Mouse (Mus musculus): Measurements from ENCODE around the gene Ppara.

The Ppara gene

GRCm38 (mm10) chr15:85734571-85735033 is at the start of gene Ppara:
Ppara (plus strand) TSS chr15:85734983.
- DNase-seq = no peak

DNA sequence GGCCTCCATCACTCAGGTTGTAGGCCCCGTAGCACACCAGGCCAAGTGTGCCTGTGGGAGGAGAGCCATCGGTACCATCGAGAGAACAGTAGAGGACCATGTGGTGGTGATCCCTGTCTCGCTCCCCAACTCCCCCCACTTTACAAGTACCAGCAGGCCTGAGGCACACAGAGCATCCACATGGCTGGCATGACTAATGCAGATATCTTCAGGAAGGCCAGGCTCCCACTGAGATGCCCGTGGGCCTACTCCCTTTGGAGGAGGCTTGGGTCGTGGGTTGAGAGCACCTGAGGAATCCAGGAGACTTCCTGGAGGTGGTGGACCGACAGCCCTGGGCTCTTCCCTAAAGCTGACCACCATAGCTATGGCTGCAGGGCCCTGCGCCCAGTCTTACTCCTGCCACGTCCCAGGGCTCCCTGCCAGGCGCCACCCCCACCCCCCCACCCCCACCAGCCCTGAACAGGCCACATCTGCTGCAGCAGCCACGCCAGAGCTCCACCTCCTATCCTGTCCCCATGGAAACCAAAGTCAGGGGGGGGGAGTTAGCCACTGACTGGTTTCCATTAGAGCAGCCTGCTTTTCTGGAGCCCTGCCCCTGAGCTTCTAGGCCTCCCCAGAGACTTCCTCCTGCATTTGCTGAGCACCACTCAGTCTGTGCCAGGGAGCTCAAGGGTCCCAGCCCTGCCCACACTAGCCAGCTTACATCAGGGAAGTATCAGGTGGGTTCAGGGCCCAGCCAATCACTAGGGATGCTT is 48.0 kb upstream of the Ppara start:
- no peak for DNase-seq

DNA sequence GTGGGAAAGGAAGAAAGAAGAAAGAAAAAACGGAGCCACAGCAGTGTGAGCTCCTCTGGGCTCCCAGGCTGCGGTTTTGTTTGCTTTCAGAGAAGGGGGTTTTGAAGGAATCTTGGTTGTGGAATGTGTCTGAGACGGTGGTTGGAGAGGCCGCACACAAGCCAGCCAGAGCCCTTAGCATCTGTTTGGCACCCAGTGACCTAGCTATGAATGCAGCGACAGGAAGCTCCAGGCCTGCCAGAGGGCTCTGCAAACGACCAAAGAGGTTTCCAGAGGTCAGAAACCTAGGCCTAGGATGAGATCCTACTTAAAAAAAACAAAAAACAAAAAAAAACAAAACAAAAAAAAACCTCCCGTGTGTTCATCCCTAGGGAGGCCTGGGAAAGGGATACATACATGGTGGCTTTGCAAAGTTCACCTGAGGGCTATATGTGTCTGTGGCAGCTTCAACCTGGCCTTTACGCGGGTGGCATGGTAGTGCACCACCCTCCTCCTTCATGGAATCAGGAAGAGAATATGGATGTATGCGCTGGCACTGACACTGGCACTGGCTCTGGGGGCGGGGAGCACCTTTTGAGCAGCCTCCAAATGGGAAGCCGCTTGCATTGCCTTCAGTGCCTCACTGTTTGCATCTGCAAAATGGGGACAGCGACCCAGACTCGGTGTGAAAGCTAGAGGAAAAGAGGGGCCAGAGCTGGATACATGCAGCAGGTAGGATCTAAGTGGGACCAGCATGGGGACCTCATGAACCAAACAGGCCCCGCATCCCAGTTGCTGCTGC is 47.0 kb upstream of the Ppara start:
- DNase-seq = no peak

DNA sequence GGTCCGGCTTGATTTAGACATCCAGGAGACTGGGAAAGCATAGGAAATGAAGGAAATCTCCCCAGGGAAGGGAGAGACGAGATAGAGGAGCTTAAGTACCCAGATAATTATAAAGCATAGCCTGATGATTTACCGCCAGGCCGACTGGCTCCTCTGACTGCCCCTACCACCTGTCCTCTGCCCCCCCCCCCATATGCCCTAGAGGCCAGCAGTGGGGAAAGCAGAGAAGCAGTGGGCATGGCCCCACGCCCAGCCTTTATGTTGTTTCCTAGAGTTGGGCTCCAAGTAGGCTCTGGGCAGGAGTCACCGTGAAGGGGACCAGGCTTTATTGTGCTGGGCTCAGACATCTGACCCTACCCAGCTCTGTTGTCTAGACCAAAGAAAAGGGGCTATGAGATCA is 46.0 kb upstream of the Ppara start:
- DNase-seq = no peak

DNA sequence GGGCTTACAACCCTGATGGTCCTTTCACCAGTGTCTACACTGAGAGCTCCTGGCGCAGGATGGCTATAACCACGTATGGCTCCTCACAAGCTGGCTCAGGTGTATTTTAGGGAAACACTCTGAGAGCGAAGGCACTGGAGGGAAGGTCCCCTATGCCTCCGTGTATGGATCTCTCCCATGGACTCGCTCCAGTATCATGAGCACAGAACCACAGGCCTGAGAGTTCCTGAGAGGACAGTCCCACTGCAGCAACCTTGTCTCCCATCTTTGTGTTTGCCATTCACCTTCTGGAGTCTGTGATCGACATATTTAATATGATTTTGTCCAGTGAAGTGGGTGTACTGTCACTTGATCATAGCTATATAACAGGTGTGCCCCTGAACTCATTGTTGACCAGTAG is 45.3 kb upstream of the Ppara start:
- no peak for DNase-seq

DNA sequence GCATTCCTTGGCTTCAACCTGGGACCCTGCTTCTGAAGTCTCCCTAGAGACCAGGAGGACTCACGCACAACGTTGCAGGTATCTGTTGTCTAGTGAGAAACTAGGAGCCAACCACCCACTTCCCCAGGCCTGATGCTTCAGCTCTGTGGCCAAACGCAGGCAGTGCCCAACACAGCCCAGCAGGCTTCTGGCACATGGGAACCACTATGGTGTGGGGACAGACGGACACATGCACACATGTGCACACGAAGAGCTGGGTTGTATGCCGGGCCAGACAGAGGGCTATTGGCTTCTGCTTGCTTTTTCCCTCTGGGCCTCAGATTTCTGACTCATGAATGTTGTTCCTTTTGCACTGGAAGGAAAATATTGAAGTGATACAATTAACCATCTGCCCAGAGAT is 44.7 kb upstream of the Ppara start:
- no peak for DNase-seq

GRCm38 (mm10) chr15:85690875-85691274 is 43.9 kb upstream of the Ppara start:
- no peak for DNase-seq

DNA sequence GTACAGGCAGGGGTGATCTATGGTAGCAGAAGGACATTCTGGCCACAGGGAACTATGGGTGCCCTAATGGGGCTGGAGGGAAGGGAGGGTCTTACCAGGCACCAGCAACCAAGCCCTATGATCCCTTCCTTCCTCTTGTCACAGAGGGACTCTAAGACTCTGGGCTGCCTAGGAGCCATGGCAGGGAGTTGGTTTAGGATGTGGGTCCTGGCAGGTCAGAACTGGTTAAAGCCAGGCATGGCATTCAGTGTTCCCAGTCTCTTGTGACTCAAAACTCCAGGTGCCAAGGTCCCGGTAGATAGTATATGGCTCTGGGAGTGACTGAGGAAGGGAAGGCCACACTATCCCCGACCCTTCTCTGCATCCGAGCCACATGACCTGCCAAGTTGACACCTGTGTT is 41.7 kb upstream of the Ppara start:
- no peak for DNase-seq

DNA sequence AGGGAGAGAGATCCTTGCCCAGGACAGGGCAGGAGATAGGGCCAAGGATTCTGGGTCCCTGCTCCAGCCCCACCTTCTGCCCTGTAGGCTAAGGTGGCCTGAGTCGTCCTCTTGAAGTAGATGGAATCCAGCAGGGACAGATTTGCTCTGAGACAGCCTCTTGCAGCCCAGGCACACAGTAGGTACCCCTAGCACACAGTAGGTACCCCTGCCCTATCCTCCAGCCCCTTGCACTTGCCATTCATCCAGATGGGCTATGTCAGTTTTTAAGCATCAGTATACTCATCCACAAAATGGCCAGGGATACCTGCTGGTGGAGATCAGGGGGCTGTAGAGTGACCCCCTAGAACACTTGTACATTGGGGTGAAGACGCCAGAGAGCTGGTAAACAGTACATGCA is 41.0 kb upstream of the Ppara start:
- DNase-seq = no peak

GRCm38 (mm10) chr15:85694379-85694778 is 40.4 kb upstream of the Ppara start:
- DNase-seq = no peak

GRCm38 (mm10) chr15:85695304-85695703 is 39.5 kb upstream of the Ppara start:
- DNase-seq = no peak

DNA sequence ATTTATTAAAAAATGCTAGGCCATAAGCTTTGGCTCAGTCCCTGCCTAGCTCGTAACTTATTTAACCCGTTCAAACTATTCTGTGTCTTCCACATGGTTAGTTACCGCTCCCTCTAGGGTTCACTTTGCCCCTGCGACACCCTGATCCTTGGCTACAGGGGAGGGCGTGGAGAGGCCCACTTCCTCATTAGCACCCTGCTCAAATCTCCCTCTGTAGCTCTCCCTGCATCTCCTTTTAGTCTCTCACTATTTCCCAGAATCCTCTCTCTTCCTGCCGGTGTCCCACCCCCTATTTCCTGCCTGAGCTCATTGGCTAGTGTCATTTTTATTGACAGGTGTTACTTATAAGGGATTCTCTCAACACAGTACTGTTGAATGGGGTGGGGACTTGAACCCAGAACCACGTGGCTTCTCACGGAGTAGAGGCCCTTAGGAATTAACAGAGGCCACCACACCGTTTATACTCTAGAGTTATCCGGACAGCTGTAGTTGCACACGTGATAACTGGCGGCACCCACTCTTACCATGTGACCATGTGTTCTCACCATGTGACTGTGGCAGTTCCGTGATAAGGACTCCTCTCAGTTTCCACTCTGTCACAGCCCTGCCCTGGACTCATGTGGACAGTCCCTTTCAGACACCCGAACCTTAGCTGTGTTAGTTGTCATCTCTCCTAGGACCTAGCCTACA is 36.3 kb upstream of the Ppara start:
- DNase-seq = peak in 1 of 2 experiments; percentile 20

DNA sequence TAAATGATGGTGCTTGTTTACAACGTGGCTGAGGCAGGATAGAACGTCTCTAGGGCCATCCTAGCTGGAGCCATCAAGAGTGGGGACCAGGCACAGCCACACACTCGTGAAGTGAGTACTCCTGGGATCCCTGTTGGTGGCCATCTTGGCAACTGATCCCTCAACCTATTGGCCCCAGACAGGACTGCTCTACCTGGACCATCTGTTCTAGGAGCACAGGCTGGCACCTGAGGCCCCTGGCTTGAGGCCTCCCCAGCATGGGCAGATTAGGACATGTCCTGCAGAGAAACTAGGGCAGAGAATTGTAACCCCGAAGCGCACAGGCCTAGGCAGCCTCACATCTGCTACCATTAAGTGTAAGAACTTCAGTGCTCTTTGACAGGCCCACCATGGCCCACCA is 35.3 kb upstream of the Ppara start:
- peak; percentile 83 to 85 for DNase-seq

- no peak for DNase-seq
Measured at GRCm38 (mm10) chr15:85699862-85700501, 34.8 kb upstream of the Ppara start.

- DNase-seq = peak; percentile 21 to 24
Measured at GRCm38 (mm10) chr15:85700716-85701115, 34.1 kb upstream of the Ppara start.

DNA sequence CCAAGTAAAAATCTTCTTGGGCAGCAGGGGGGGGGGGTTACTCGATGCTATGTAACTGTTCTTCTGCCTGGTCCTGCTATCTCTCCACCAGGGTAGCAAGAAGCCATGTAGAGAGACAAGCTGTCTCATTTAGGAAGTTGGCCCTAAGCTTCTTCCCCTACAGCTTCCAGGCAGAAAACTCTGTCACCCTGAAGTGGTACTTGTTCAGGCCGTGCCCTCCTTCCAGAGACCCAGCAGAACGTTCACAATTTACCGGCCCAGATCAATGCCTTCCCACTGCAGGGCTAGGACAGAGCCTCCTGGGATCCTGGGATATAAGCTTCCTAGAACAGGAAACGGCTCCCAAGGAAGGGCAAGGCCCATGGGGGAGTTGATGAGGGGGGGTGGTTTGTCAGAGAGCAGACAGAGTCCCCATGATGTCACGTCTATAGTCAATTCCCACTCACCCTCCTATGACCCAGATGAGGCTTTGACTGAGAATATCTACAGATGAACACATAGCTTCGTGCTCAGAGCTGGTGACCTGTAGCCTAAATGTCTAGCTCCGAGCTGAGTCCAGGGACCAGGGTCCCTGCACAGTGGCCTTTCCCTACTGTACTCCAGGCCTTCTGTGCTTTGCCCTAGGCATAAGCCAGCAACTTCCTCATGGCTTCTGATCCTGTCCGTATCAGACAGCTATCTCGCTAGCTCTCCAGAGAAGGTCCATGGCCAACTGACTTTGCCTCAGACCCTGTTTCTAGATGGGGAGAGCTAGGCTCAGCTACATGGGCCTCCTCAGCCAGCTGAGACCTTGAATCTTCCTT is 33.5 kb upstream of the Ppara start:
- DNase-seq = peak in 1 of 2 experiments; percentile 27

GRCm38 (mm10) chr15:85702411-85702951 is 32.3 kb upstream of the Ppara start:
- peak; percentile 84 to 92 for DNase-seq

DNA sequence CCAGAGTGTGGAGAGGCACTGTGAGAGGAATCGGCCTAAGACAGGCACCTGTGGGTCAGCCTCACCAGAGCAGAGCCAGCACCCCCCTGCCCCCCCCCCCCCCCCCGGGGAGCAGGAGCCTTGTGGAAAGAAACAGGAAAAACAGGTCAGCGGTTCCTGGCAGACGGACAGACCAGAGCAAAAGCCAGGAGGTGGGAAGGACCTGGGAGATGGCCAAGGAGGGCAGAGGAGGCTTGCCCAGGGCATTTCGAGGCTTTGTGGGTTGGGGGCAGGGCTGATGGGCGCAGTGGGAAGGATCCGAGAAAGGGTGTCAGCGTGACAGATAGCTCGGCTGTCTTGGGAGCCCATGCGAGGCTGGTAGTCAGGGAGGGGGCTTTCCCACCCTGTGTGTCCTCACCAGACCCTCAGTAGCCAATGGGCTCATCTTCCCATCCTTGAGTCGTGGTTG is 31.6 kb upstream of the Ppara start:
- peak; percentile 76 to 79 for DNase-seq

GRCm38 (mm10) chr15:85703858-85704257 is 30.9 kb upstream of the Ppara start:
- no peak for DNase-seq

GRCm38 (mm10) chr15:85704341-85705012 is 30.3 kb upstream of the Ppara start:
- DNase-seq = peak in 1 of 2 experiments; percentile 5

DNA sequence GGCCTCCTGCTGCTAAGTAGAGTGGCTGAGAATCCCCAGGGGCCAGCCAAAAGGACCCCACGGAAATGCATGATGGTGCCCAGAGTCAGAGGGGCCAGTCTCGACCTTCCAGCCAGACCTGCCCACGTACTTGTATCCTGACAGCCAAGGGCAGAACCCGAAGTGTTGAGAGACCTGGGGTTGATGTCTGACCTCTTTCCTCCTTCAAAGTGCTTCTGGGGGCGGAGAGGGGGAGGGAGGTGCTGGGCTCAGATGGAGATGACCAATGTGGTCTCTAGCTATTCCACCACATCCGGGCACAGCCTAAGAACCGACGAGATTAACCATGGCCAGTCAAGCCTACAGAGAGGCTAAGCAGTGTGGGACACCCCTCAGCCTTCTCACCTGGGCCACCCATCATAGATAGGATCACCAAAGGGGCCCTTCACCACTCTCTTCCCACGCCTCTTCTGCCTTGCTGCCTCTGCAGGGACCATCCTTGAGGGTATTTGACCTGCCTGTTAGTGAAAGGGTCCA is 29.7 kb upstream of the Ppara start:
- peak; percentile 5 to 13 for DNase-seq
